Mouse (Mus musculus) MEL (cell line): Measurements from ENCODE around the gene Unc13b. TPM values are rescaled to one million over a fixed set of nuclear protein-coding genes. Genes with fewer than 3 reads are reported as not detected.
A peak's percentile ranks its signal among the peaks of the same experiment; 100 is the strongest.

ENCODE experiments used
- DNase-seq: peaks from one replicate; pipeline ENCODE4 v3.0.0; 2011; ENCODE audit warnings: low read depth, low spot score
- H3K27ac ChIP-seq: 2 replicates; pipeline ENCODE4 v1.5.1; 2012; ENCODE audit warnings: low read depth, mild to moderate bottlenecking, control low read depth, low read length, moderate library complexity; ENCODE audit not compliant: control insufficient read depth
- H3K27me3 ChIP-seq, 2 experiments: fragments of 150-350 bp in 1 of 2; sonication (generic) in 1 of 2; 2 replicates each; pipeline ENCODE4 v1.6.1; 2012; ENCODE audit warnings: low read length in 2 of 2, mild to moderate bottlenecking in 2 of 2, improper control_type of control experiment in 1 of 2, moderate library complexity in 1 of 2; ENCODE audit not compliant: insufficient read depth in 2 of 2, control insufficient read depth in 1 of 2
- H3K36me3 ChIP-seq, 2 experiments: 2 replicates each; pipeline ENCODE4 v1.6.1; 2012 to 2014; ENCODE audit warnings: low read length in 2 of 2, improper control_type of control experiment in 1 of 2, inconsistent platforms in 1 of 2, mild to moderate bottlenecking in 1 of 2; ENCODE audit not compliant: insufficient read depth in 2 of 2, control insufficient read depth in 1 of 2
- H3K4me1 ChIP-seq, 2 experiments: fragments of 150-350 bp in 1 of 2; sonication (generic) in 1 of 2; 2 replicates each; pipeline ENCODE4 v1.6.1; 2012; ENCODE audit warnings: low read length in 2 of 2, improper control_type of control experiment in 1 of 2, mild to moderate bottlenecking in 1 of 2; ENCODE audit not compliant: insufficient read depth in 2 of 2, control insufficient read depth in 1 of 2
- H3K4me3 ChIP-seq, 2 experiments: fragments of 150-350 bp in 1 of 2; sonication (generic) in 1 of 2; 2 replicates each; pipeline ENCODE4 v1.5.1; 2012; ENCODE audit warnings: low read depth in 2 of 2, low read length in 2 of 2, mild to moderate bottlenecking in 2 of 2, moderate library complexity in 2 of 2, control low read depth in 1 of 2, improper control_type of control experiment in 1 of 2; ENCODE audit not compliant: control insufficient read depth in 1 of 2, insufficient read depth in 1 of 2
- H3K79me2 ChIP-seq: 2 replicates; pipeline ENCODE4 v1.6.1; 2012; ENCODE audit warnings: mild to moderate bottlenecking, low read length, moderate library complexity; ENCODE audit not compliant: control insufficient read depth, poor library complexity, insufficient read depth
- H3K9ac ChIP-seq: 2 replicates; pipeline ENCODE4 v1.6.1; 2012; ENCODE audit warnings: low read depth, mild to moderate bottlenecking, control low read depth, low read length, moderate library complexity; ENCODE audit not compliant: control insufficient read depth, poor library complexity, severe bottlenecking
- H3K9me3 ChIP-seq: fragments of 150-350 bp; sonication (generic); replicated peaks from 2 replicates; pipeline ENCODE4 v1.6.1; 2012; ENCODE audit warnings: mild to moderate bottlenecking, low read length, improper control_type of control experiment, moderate library complexity; ENCODE audit not compliant: insufficient read depth
- BHLHE40 ChIP-seq: IDR thresholded peaks from 2 replicates; pipeline ENCODE4 v1.6.1; 2012; ENCODE audit warnings: low read depth, mild to moderate bottlenecking, inconsistent platforms, low read length, improper control_type of control experiment, borderline replicate concordance
- CHD1 ChIP-seq: IDR thresholded peaks from 2 replicates; pipeline ENCODE4 v1.6.1; 2012; ENCODE audit warnings: low read depth, mild to moderate bottlenecking, inconsistent platforms, low read length, improper control_type of control experiment
- CHD2 ChIP-seq: IDR thresholded peaks from 2 replicates; pipeline ENCODE4 v1.6.1; 2011; ENCODE audit warnings: low read length, improper control_type of control experiment
- ELF1 ChIP-seq: IDR thresholded peaks from 2 replicates; pipeline ENCODE4 v1.6.1; 2014; ENCODE audit warnings: low read depth, mild to moderate bottlenecking, inconsistent platforms, low read length, improper control_type of control experiment, moderate library complexity
- EP300 ChIP-seq, 2 experiments: IDR thresholded peaks; 2 replicates each; pipeline ENCODE4 v1.6.1; 2011; ENCODE audit warnings: improper control_type of control experiment in 2 of 2, low read length in 2 of 2, low read depth in 1 of 2, mild to moderate bottlenecking in 1 of 2
- ETS1 ChIP-seq: IDR thresholded peaks from 2 replicates; pipeline ENCODE4 v1.6.1; 2012; ENCODE audit warnings: low read depth, mild to moderate bottlenecking, inconsistent platforms, low read length, improper control_type of control experiment, moderate library complexity
- GABPA ChIP-seq: IDR thresholded peaks from 2 replicates; pipeline ENCODE4 v1.6.1; 2012; ENCODE audit warnings: low read depth, mild to moderate bottlenecking, inconsistent platforms, low read length, improper control_type of control experiment, moderate library complexity
- GATA1 ChIP-seq: IDR thresholded peaks from 2 replicates; pipeline ENCODE4 v1.6.1; 2011; ENCODE audit warnings: low read depth, low read length, improper control_type of control experiment
- JUND ChIP-seq: IDR thresholded peaks from 2 replicates; pipeline ENCODE4 v1.6.1; 2011; ENCODE audit warnings: low read depth, mild to moderate bottlenecking, improper control_type of control experiment, low read length
- MAFK ChIP-seq: IDR thresholded peaks from 2 replicates; pipeline ENCODE4 v1.6.1; 2011; ENCODE audit warnings: low read depth, mild to moderate bottlenecking, low read length, improper control_type of control experiment, borderline replicate concordance
- MAX ChIP-seq: IDR thresholded peaks from 2 replicates; pipeline ENCODE4 v1.6.1; 2011; ENCODE audit warnings: low read length, improper control_type of control experiment
- MAZ ChIP-seq: IDR thresholded peaks from 2 replicates; pipeline ENCODE4 v1.6.1; 2012; ENCODE audit warnings: low read depth, mild to moderate bottlenecking, inconsistent platforms, low read length, improper control_type of control experiment
- MYB ChIP-seq: IDR thresholded peaks from 2 replicates; pipeline ENCODE4 v1.6.1; 2011; ENCODE audit warnings: mild to moderate bottlenecking, low read depth, low read length, improper control_type of control experiment
- MYC ChIP-seq: IDR thresholded peaks from 2 replicates; pipeline ENCODE4 v1.6.1; 2011; ENCODE audit warnings: low read depth, mild to moderate bottlenecking, low read length, improper control_type of control experiment, moderate library complexity
- POLR2A ChIP-seq, 2 experiments: IDR thresholded peaks; 2 replicates each; pipeline ENCODE4 v1.6.1; 2011 to 2012; ENCODE audit warnings: low read length in 2 of 2, mild to moderate bottlenecking in 2 of 2, control low read depth in 1 of 2, improper control_type of control experiment in 1 of 2, low read depth in 1 of 2, moderate library complexity in 1 of 2; ENCODE audit not compliant: control insufficient read depth in 1 of 2, insufficient read depth in 1 of 2, poor library complexity in 1 of 2
- SIN3A ChIP-seq: IDR thresholded peaks from 2 replicates; pipeline ENCODE4 v1.6.1; 2012; ENCODE audit warnings: low read length, improper control_type of control experiment, inconsistent platforms
- SMC3 ChIP-seq: IDR thresholded peaks from 2 replicates; pipeline ENCODE4 v1.6.1; 2011; ENCODE audit warnings: low read depth, low read length, improper control_type of control experiment
- TAL1 ChIP-seq: IDR thresholded peaks from 2 replicates; pipeline ENCODE4 v1.6.1; 2012; ENCODE audit warnings: mild to moderate bottlenecking, inconsistent platforms, low read length, moderate library complexity, mixed read lengths
- TBP ChIP-seq: IDR thresholded peaks from 2 replicates; pipeline ENCODE4 v1.8.0; 2011; ENCODE audit warnings: low read depth, low read length, improper control_type of control experiment
- TCF12 ChIP-seq: IDR thresholded peaks from 2 replicates; pipeline ENCODE4 v1.6.1; 2014; ENCODE audit warnings: low read depth, mild to moderate bottlenecking, inconsistent platforms, low read length, improper control_type of control experiment, moderate library complexity
- UBTF ChIP-seq: IDR thresholded peaks from 2 replicates; pipeline ENCODE4 v1.6.1; 2012; ENCODE audit warnings: low read depth, mild to moderate bottlenecking, inconsistent platforms, low read length, improper control_type of control experiment, moderate library complexity, borderline replicate concordance; ENCODE audit not compliant: insufficient read depth
- USF1 ChIP-seq: IDR thresholded peaks from 2 replicates; pipeline ENCODE4 v1.6.1; 2014; ENCODE audit warnings: low read depth, mild to moderate bottlenecking, inconsistent platforms, low read length, improper control_type of control experiment, moderate library complexity
- USF2 ChIP-seq, 2 experiments: IDR thresholded peaks; 2 replicates each; pipeline ENCODE4 v1.6.1; 2011 to 2012; ENCODE audit warnings: improper control_type of control experiment in 2 of 2, low read length in 2 of 2, borderline replicate concordance in 1 of 2, inconsistent platforms in 1 of 2, low read depth in 1 of 2, mild to moderate bottlenecking in 1 of 2; ENCODE audit not compliant: insufficient read depth in 1 of 2
- ZMIZ1 ChIP-seq: IDR thresholded peaks from 2 replicates; pipeline ENCODE4 v1.6.1; 2012; ENCODE audit warnings: low read depth, mild to moderate bottlenecking, inconsistent platforms, low read length, improper control_type of control experiment, moderate library complexity
- polyA plus RNA-seq, 2 experiments: library from polyadenylated mRNA; stranded (reverse) in 1 of 2; unstranded in 1 of 2; fragments of >175 nt in 1 of 2; fragments of >200 nt in 1 of 2; gene quantifications; 2 replicates each; pipeline versions ENCODE4 v1.2.1 to v1.2.4; 2012; ENCODE audit warnings: low replicate concordance in 2 of 2, low read depth in 1 of 2; ENCODE audit not compliant: insufficient read length in 2 of 2, insufficient read depth in 1 of 2, missing spikeins in 1 of 2
- total RNA-seq: library from RNA; depleted of rRNA; stranded (reverse); fragments of 300-350 nt; gene quantifications from 2 replicates; pipeline ENCODE4 v1.2.3, GENCODE M21; 2012

Unc13b gene
- total and polyA plus RNA-seq, 3 experiments: 5.4 to 9.6 TPM; not detected in 1

- TF ChIP-seq USF2 (IDR thresholded peaks at IDR 0.05; ENCODE audit: borderline replicate concordance in 1 of 2, insufficient read depth in 1 of 2, low read depth in 1 of 2, low read length in 2 of 2) (no peak), EP300 (IDR thresholded peaks at IDR 0.05; ENCODE audit: low read depth in 1 of 2, low read length in 2 of 2) (peak in 1 of 2 experiments; percentile 54; a peak in 2 of 4 replicates), SMC3 (peak; percentile 74)
These were observed 208.0 kb downstream of the Unc13b start, which contains the start of gene Atp8b5 (continued) for GRCm38 (mm10) chr4:43266623-43267322.

- no peaks in the 10 kb centered on the region for H3K9me3 ChIP-seq
- peaks cover 4 to 7% of the 10 kb centered on the region in 2 experiments for H3K4me1 ChIP-seq
- TF ChIP-seq ZMIZ1 (peak; percentile 56; the same call in 1 of the 2 replicates), SIN3A (peak; percentile 7; the same call in 1 of the 2 replicates), CHD1 (no peak), POLR2A (IDR thresholded peaks at IDR 0.05; ENCODE audit: control insufficient read depth in 1 of 2, insufficient read depth in 1 of 2, low read depth in 1 of 2, low read length in 2 of 2, poor library complexity in 1 of 2) (no peak), MYC (no peak; the same call in 1 of the 2 replicates)
- H3K9ac ChIP-seq: peak overlapping the region; percentile 46
- H3K79me2 ChIP-seq: no peaks in the 10 kb centered on the region; the same call in 1 of the 2 replicates
- H3K36me3 ChIP-seq: peaks cover 0 to 16% of the 10 kb centered on the region in 2 experiments; a peak in 2 of 4 replicates
- peak overlapping the region; percentile 55 to 66 for H3K4me3 ChIP-seq
- no peaks in the 10 kb centered on the region for H3K27me3 ChIP-seq
- peak overlapping the region; percentile 47 for H3K27ac ChIP-seq
- no peak for DNase-seq
These were observed 208.5 kb downstream of the Unc13b start for GRCm38 (mm10) chr4:43267323-43267658.

DNA sequence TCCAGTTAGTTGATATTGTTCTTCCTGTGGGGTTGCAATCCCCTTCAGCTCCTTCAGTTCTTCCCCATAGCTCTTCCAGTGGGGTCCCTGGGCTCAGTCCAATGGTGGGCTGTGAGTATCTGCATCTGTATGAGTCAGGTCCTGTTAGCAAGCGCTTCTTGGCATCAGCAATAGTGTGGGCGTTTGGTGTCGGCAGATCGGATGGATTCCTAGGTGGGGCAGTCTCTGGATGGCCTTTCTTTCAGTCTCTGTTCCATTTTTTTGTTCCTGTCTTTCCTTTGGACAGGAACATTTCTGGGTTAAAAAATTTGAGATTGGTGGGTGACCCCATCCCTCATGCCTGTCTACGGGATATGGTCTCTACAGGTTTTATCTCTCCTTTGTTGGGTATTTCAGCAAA is 226.7 kb downstream of the Unc13b start:
- H3K4me1 ChIP-seq: peaks cover 0 to 6% of the 10 kb centered on the region in 2 experiments; a peak in 3 of 4 replicates
- no peaks in the 10 kb centered on the region for H3K9me3 ChIP-seq
- no peak for DNase-seq
- no peak overlapping the region for H3K9ac ChIP-seq
- no peaks in the 10 kb centered on the region; a peak in 2 of 4 replicates for H3K36me3 ChIP-seq
- TF ChIP-seq SIN3A: no peak
- no peak for TF ChIP-seq MYB
- TF ChIP-seq POLR2A (IDR thresholded peaks at IDR 0.05; ENCODE audit: control insufficient read depth in 1 of 2, insufficient read depth in 1 of 2, low read depth in 1 of 2, low read length in 2 of 2, poor library complexity in 1 of 2): no peak
- no peak for TF ChIP-seq TAL1
- no peak for TF ChIP-seq MAZ
- TF ChIP-seq CHD2: no peak
- TF ChIP-seq TBP: no peak
- no peak for TF ChIP-seq SMC3
- no peak for TF ChIP-seq UBTF
- no peak for TF ChIP-seq TCF12
- TF ChIP-seq MAFK: no peak
- TF ChIP-seq ELF1: no peak
- TF ChIP-seq GATA1: no peak
- no peak for TF ChIP-seq BHLHE40
- no peak for TF ChIP-seq JUND
- TF ChIP-seq MAX: no peak
- no peak for TF ChIP-seq USF2 (IDR thresholded peaks at IDR 0.05; ENCODE audit: borderline replicate concordance in 1 of 2, insufficient read depth in 1 of 2, low read depth in 1 of 2, low read length in 2 of 2)
- TF ChIP-seq ETS1: no peak
- no peak for TF ChIP-seq USF1
- TF ChIP-seq GABPA: no peak
- no peaks in the 10 kb centered on the region for H3K79me2 ChIP-seq
- no peak overlapping the region for H3K4me3 ChIP-seq
- no peaks in the 10 kb centered on the region for H3K27me3 ChIP-seq
- no peak overlapping the region for H3K27ac ChIP-seq
